Mouse (Mus musculus) midbrain, embryonic 11.5 days (tissue): ENCODE measurements at regions not wholly inside any gene's neighbourhood (a gene's known extent, or its start where the extent isn't known, plus 50 kb on each side); places are given as distances from the start of the nearest gene placed in this dataset.

Source experiments
- ATAC-seq: fragments of 200-750 bp; cut with Nextera tagmentation; 2 replicates; pipeline ENCODE4 v1.8.0; 2017; ENCODE audit warnings: moderate TSS enrichment, moderate library complexity; ENCODE audit not compliant: low FRiP score
- DNase-seq: peaks from one replicate; pipeline ENCODE4 v3.0.0; 2015; ENCODE audit warnings: low spot score; ENCODE audit errors: missing footprints
- H3K27ac ChIP-seq: fragments of 300-500 bp; sonication (generic); 2 replicates; pipeline ENCODE4 v1.5.1; 2014; ENCODE audit warnings: low read depth, low read length
- H3K27me3 ChIP-seq: fragments of 300-500 bp; sonication (generic); 2 replicates; pipeline ENCODE4 v1.6.1; 2014; ENCODE audit warnings: mild to moderate bottlenecking, low read length, moderate library complexity, mixed read lengths; ENCODE audit not compliant: control insufficient read depth, insufficient read depth
- H3K36me3 ChIP-seq: fragments of 300-500 bp; sonication (generic); 2 replicates; pipeline ENCODE4 v1.6.1; 2014; ENCODE audit warnings: mild to moderate bottlenecking, low read length, moderate library complexity, mixed read lengths; ENCODE audit not compliant: control insufficient read depth, insufficient read depth
- H3K4me1 ChIP-seq: fragments of 300-500 bp; sonication (generic); 2 replicates; pipeline ENCODE4 v1.6.1; 2014; ENCODE audit warnings: low read length; ENCODE audit not compliant: control insufficient read depth, insufficient read depth
- H3K4me2 ChIP-seq: fragments of 300-500 bp; sonication (generic); 2 replicates; pipeline ENCODE4 v1.6.1; 2014; ENCODE audit warnings: mild to moderate bottlenecking, moderate library complexity
- H3K4me3 ChIP-seq: fragments of 300-500 bp; sonication (generic); 2 replicates; pipeline ENCODE4 v1.5.1; 2014; ENCODE audit warnings: low read depth, low read length
- H3K9ac ChIP-seq: fragments of 300-500 bp; sonication (generic); 2 replicates; pipeline ENCODE4 v1.6.1; 2014; ENCODE audit warnings: low read length
- H3K9me3 ChIP-seq: fragments of 300-500 bp; sonication (generic); 2 replicates; pipeline ENCODE4 v1.6.1; 2016; ENCODE audit warnings: low read length; ENCODE audit not compliant: control insufficient read depth
- WGBS: fragments of 180-500 bp; shearing (Covaris S2); extraction: QIAGEN DNeasy Blood & Tissue Kit; methylation state at CpG from one replicate; pipeline ENCODE4 v1.1.7; 2014; 5-methylcytosine and 5-hydroxymethylcytosine counted together

DNA sequence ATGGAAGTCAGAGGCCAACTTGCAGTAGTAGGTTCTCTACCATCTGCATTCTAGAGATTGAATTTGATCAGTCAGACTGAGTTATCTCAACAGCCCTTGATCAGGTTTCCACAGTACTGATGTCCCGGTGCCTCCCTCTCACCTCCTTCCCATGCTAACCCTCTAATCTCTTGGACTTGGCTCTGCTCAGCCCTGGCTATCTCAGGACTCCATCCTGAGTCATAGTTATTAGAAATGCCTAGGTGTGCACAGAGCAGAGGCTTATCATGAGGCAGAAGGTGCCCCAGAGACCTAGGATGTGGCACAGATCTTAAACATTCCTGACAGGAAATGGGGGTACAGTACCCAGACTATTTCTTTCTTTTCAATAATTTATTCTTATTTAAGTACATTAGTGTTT is 87.3 kb downstream of the Snrpe start:
- H3K9ac ChIP-seq = no peak overlapping the region
- H3K27ac ChIP-seq = no peak overlapping the region
- H3K9me3 ChIP-seq = no peaks in the 10 kb centered on the region
- H3K27me3 ChIP-seq = no peaks in the 10 kb centered on the region
- no peaks in the 10 kb centered on the region for H3K4me1 ChIP-seq
- DNase-seq = no peak
- no peak for ATAC-seq
- no peak overlapping the region for H3K4me2 ChIP-seq
- 89% methylated on average over 1 of the region's 1 CpGs for WGBS
- no peaks in the 10 kb centered on the region for H3K36me3 ChIP-seq
- no peak overlapping the region for H3K4me3 ChIP-seq

DNA sequence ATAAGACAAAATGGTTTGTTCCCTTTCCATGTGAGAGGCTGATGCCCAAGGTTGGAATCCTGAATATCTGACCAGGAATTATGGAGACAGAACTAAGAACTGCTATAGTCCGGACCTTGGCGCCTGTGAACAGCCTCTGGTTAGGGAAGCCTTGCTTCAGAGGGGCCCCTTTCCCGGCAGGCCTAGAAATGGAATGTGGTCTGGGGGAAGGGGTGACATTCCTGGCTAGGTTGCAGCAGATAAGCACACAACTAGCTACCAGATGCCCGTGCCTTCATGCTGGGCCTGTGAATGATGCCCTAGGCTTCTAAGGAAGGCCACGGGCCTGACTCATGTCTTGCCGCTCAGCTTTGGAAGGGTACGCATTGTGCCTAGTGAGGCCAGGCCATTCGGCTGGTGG is 89.4 kb downstream of the Snrpe start:
- Histone ChIP-seq H3K27ac (no peak overlapping the region), H3K4me2 (no peak overlapping the region), H3K9ac (no peak overlapping the region), H3K4me1 (no peaks in the 10 kb centered on the region), H3K36me3 (no peaks in the 10 kb centered on the region), H3K4me3 (no peak overlapping the region), H3K27me3 (no peaks in the 10 kb centered on the region), H3K9me3 (no peaks in the 10 kb centered on the region)
- ATAC-seq (no peak), DNase-seq (no peak)
- WGBS = 89% methylated on average over 8 of the region's 8 CpGs

DNA sequence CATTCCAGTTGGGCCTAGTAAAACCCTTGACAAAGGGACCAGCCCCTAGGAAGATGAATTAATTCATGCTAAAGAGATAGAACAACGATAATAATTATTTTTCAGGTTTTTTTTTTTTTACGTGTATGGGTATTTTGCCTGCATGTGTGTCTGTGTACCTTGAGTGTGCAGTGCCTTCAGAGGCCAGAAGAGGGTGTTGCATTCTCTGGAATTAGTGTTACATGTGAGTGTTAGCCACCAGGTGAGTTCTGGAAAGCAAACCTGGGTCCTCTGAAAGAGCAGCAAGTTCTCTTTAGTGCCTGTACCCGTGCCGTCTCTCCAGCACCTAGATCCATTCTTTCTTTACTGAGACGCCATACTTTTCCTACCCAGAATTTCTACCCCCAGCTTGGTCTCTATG is 92.8 kb upstream of the Sox13 start:
- 95% methylated on average over 5 of the region's 5 CpGs for WGBS
- no peak for ATAC-seq
- H3K27me3 ChIP-seq = no peaks in the 10 kb centered on the region

DNA sequence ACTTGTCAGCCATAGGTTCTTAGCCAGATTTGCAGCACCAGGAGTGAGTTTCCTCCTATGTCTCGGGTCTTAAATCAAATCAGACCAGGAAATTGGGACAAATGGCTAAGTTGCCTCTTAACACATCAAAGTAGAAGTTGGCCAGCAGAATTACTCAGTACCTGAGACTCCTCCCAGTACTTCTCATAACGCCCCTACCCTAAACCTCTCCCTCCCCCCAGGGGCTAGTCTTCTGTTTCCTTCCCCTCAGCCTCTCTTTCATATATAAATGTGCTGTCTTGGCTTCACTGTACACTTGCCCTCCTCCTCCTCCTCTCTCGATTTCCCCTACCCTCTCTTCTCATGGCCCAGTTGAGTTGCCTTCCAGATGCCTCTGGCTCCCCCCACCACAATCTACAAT is 79.9 kb upstream of the Sox13 start:
- 78% methylated on average over 3 of the region's 3 CpGs for WGBS
- ATAC-seq (no peak), DNase-seq (no peak)
- H3K36me3 ChIP-seq = no peaks in the 10 kb centered on the region
- no peak overlapping the region for H3K27ac ChIP-seq
- peaks cover 10% of the 10 kb centered on the region for H3K4me1 ChIP-seq
- H3K27me3 ChIP-seq = no peaks in the 10 kb centered on the region
- no peak overlapping the region for H3K9ac ChIP-seq
- no peaks in the 10 kb centered on the region for H3K9me3 ChIP-seq
- no peak overlapping the region for H3K4me2 ChIP-seq
- no peak overlapping the region for H3K4me3 ChIP-seq

More for the DNA sequence above, 92.8 kb upstream of the Sox13 start:
- Histone ChIP-seq H3K9ac (no peak overlapping the region), H3K36me3 (no peaks in the 10 kb centered on the region), H3K27ac (no peak overlapping the region), H3K9me3 (no peaks in the 10 kb centered on the region), H3K4me1 (no peaks in the 10 kb centered on the region), H3K4me3 (no peak overlapping the region), H3K4me2 (no peak overlapping the region)
- no peak for DNase-seq

DNA sequence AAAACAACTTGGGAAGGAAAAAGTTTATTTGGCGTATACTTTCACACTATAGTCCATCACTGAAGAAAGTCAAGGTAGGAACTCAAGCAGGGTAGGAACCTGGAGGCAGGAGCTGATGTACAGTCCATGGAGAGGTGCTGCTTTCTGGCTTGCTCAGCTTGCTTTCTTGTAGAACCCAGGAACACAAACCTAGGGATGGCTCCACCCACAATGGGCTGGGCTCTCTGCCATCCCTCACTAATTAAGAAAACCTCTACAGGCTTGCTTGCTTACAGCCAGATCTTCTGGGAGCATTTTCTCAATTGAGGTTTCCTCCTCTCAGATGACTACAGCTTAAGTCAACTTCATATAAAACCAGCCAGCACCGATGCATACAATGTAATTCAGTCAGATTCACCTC is 79.2 kb upstream of the Sox13 start:
- Histone ChIP-seq H3K9ac (no peak overlapping the region), H3K27ac (no peak overlapping the region), H3K4me3 (no peak overlapping the region), H3K9me3 (no peaks in the 10 kb centered on the region), H3K27me3 (no peaks in the 10 kb centered on the region), H3K36me3 (no peaks in the 10 kb centered on the region), H3K4me1 (peaks cover 10% of the 10 kb centered on the region), H3K4me2 (no peak overlapping the region)
- no peak for DNase-seq
- 95% methylated on average over 2 of the region's 2 CpGs for WGBS
- ATAC-seq = no peak

DNA sequence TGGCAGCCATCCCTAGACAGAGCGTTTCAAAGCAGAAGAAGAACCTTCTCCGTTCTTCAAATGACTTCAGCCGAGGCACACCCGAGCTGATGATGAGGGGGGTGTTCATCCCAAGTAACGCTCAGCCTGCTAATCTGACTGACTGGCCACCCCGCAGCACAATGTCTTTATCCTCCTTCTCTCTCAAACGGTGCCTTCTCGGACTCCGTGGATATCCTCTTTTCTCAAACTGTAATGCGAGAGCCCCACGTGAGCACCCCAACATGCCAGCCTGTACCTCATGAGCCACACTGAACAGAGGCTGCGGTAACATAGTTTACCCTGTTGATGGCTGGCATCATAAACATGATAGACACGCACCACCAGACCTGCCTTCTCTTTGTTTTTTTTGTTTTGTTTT is 76.8 kb upstream of the Sox13 start:
- ATAC-seq = peak; percentile 46; the same call in 1 of the 2 replicates

GRCm38 (mm10) chr1:133492986-133493741 is 69.0 kb upstream of the Sox13 start:
- H3K36me3 ChIP-seq = no peaks in the 10 kb centered on the region
- under 1% methylated on average over 29 of the region's 29 CpGs for WGBS
- H3K27ac ChIP-seq = peak overlapping the region; percentile 98
- H3K4me1 ChIP-seq = peaks cover 28% of the 10 kb centered on the region
- H3K27me3 ChIP-seq = no peaks in the 10 kb centered on the region
- H3K9ac ChIP-seq = peak overlapping the region; percentile 56
- H3K9me3 ChIP-seq = no peaks in the 10 kb centered on the region
- peak overlapping the region; percentile 2; the same call in 1 of the 2 replicates for H3K4me3 ChIP-seq
- peak overlapping the region; percentile 43 for H3K4me2 ChIP-seq
- ATAC-seq (peak; percentile 80), DNase-seq (peak; percentile 98)

More for the DNA sequence above, 76.8 kb upstream of the Sox13 start:
- H3K36me3 ChIP-seq = no peaks in the 10 kb centered on the region
- no peak overlapping the region for H3K4me3 ChIP-seq
- peak overlapping the region; percentile 15; the same call in 1 of the 2 replicates for H3K27ac ChIP-seq
- H3K9me3 ChIP-seq = no peaks in the 10 kb centered on the region
- H3K27me3 ChIP-seq = no peaks in the 10 kb centered on the region
- DNase-seq = peak; percentile 93
- WGBS = 25% methylated on average over 13 of the region's 13 CpGs
- peaks cover 10% of the 10 kb centered on the region for H3K4me1 ChIP-seq
- H3K4me2 ChIP-seq = no peak overlapping the region
- H3K9ac ChIP-seq = 0 out of 2 replicates have a peak overlapping the region, but pooled peaks have one; percentile 41

DNA sequence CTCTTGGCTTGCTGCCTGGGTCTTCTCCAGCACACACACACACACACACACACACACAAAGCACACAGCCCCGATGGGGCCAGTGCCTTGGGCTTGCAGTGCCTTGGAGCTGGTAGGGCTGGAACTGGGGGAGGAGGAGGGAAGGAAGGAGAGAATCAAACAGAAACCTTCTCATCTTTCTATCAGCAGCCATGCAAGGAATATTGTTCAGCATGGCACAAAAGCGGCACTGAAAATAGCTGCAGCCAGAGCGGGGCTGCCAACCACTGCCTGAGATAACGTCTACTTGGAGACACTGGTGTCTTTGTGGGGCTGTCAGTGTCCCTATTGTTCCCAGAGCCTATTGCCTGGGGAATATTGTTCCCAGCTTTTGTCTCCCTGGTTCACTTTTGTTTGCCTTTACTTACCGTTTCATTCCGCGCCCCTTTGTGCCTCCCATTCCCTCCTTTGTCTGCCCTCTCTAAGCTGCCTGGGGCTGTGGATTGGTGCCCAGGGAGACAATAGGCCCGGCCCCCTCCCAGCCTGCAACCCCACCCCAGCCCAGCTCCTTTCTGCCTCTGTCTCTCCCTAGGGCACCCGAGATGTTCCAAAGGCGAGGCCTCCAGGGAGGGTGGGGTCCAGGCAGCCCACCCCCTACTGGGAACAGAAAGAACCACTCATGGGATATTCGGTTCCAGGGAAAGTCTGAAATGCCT is 68.3 kb upstream of the Sox13 start:
- H3K4me2 ChIP-seq = peak overlapping the region; percentile 43
- no peaks in the 10 kb centered on the region for H3K27me3 ChIP-seq
- H3K27ac ChIP-seq = peak overlapping the region; percentile 98
- H3K4me3 ChIP-seq = peak overlapping the region; percentile 2; the same call in 1 of the 2 replicates
- H3K9ac ChIP-seq = peak overlapping the region; percentile 56
- peak; percentile 93 for ATAC-seq
- no peaks in the 10 kb centered on the region for H3K36me3 ChIP-seq
- under 1% methylated on average over 11 of the region's 11 CpGs for WGBS
- peaks cover 28% of the 10 kb centered on the region for H3K4me1 ChIP-seq
- peak; percentile 97 for DNase-seq
- H3K9me3 ChIP-seq = no peaks in the 10 kb centered on the region

- Histone ChIP-seq H3K4me2 (peak overlapping the region; percentile 43), H3K36me3 (no peaks in the 10 kb centered on the region), H3K9ac (peak overlapping the region; percentile 56), H3K4me1 (peaks cover 28% of the 10 kb centered on the region), H3K4me3 (no peak overlapping the region), H3K9me3 (no peaks in the 10 kb centered on the region), H3K27ac (peak overlapping the region; percentile 98), H3K27me3 (no peaks in the 10 kb centered on the region)
- ATAC-seq (no peak), DNase-seq (no peak)
- 9% methylated on average over 4 of the region's 4 CpGs for WGBS
These were observed 67.7 kb upstream of the Sox13 start for GRCm38 (mm10) chr1:133491857-133492290.
